Mouse (Mus musculus) hindbrain, postnatal 0 days (tissue): ENCODE results near the gene Parp1. TPM values are rescaled to one million over a fixed set of nuclear protein-coding genes. Genes with fewer than 3 reads are reported as not detected.
A peak's percentile ranks its signal among the peaks of the same experiment; 100 is the strongest.

Experiments
- ATAC-seq: fragments of 200-750 bp; cut with Nextera tagmentation; 2 replicates; pipeline ENCODE4 v1.8.0; 2017; ENCODE audit warnings: mild to moderate bottlenecking, moderate TSS enrichment, moderate library complexity
- DNase-seq: peaks from one replicate; pipeline ENCODE4 v3.0.0-alpha.2; 2015; ENCODE audit warnings: low spot score
- H3K27ac ChIP-seq: fragments of 300-500 bp; sonication (generic); 2 replicates; pipeline ENCODE4 v1.5.1; 2014; ENCODE audit warnings: mild to moderate bottlenecking
- H3K27me3 ChIP-seq: fragments of 300-500 bp; sonication (generic); 2 replicates; pipeline ENCODE4 v1.6.1; 2014; ENCODE audit warnings: low read length, mixed read lengths; ENCODE audit not compliant: insufficient read depth
- H3K36me3 ChIP-seq: fragments of 300-500 bp; sonication (generic); 2 replicates; pipeline ENCODE4 v1.6.1; 2014; ENCODE audit warnings: low read length, mixed read lengths; ENCODE audit not compliant: insufficient read depth
- H3K4me1 ChIP-seq: fragments of 300-500 bp; sonication (generic); 2 replicates; pipeline ENCODE4 v1.6.1; 2014; ENCODE audit warnings: antibody characterized with exemption, low read length, mixed read lengths; ENCODE audit not compliant: insufficient read depth
- H3K4me2 ChIP-seq: fragments of 300-500 bp; sonication (generic); 2 replicates; pipeline ENCODE4 v1.6.1; 2014; ENCODE audit warnings: low read depth, mild to moderate bottlenecking, low read length, moderate library complexity, mixed read lengths
- H3K4me3 ChIP-seq: fragments of 300-500 bp; sonication (generic); 2 replicates; pipeline ENCODE4 v1.5.1; 2014; ENCODE audit warnings: low read length
- H3K9ac ChIP-seq: fragments of 300-500 bp; sonication (generic); replicated peaks from 2 replicates; pipeline ENCODE4 v1.6.1; 2014; ENCODE audit warnings: mild to moderate bottlenecking, low read length, moderate library complexity, mixed read lengths
- H3K9me3 ChIP-seq: fragments of 300-500 bp; sonication (generic); 2 replicates; pipeline ENCODE4 v1.6.1; 2016; ENCODE audit warnings: low read length, mixed read lengths
- CTCF ChIP-seq: IDR thresholded peaks from 2 replicates; pipeline ENCODE4 v1.5.1; 2016; ENCODE audit warnings: antibody characterized with exemption, control low read depth, low read depth
- WGBS: fragments of 180-500 bp; shearing (Covaris S2); extraction: QIAGEN DNeasy Blood & Tissue Kit; methylation state at CpG from one replicate; pipeline ENCODE4 v1.1.7; 2014; 5-methylcytosine and 5-hydroxymethylcytosine counted together
- polyA plus RNA-seq: library from polyadenylated mRNA; unstranded; fragments of >200 nt; fragmentation: Nextera tagmentation; extraction: Ambion mirVana; gene quantifications from 2 replicates; pipeline ENCODE4 v1.2.1, GENCODE M21; 2015
- total RNA-seq: library from RNA; depleted of rRNA; stranded (reverse); fragments of >200 nt; gene quantifications from 2 replicates; pipeline ENCODE4 v1.2.3, GENCODE M21; 2014

The Parp1 gene
- total and polyA plus RNA-seq, 2 experiments from 2014 or later, result 53.4 to 76.1 TPM

GRCm38 (mm10) chr1:180530457-180531263 lies 38.1 kb upstream of the Parp1 start:
- H3K4me2 ChIP-seq, result no peak overlapping the region
- no peak for ATAC-seq
- WGBS, result 54% methylated on average over 8 of the region's 8 CpGs
- H3K9ac ChIP-seq, result no peak overlapping the region
- no peaks in the 10 kb centered on the region for H3K4me1 ChIP-seq
- H3K27me3 ChIP-seq, result no peaks in the 10 kb centered on the region
- no peak overlapping the region for H3K27ac ChIP-seq
- TF ChIP-seq CTCF, result no peak
- no peaks in the 10 kb centered on the region for H3K9me3 ChIP-seq
- no peak for DNase-seq
- H3K36me3 ChIP-seq, result no peaks in the 10 kb centered on the region
- no peak overlapping the region for H3K4me3 ChIP-seq

- H3K4me1 ChIP-seq, result no peaks in the 10 kb centered on the region
- no peak overlapping the region for H3K4me3 ChIP-seq
- no peak overlapping the region for H3K9ac ChIP-seq
- no peaks in the 10 kb centered on the region for H3K9me3 ChIP-seq
- ATAC-seq, result no peak
- TF ChIP-seq CTCF, result no peak
- H3K36me3 ChIP-seq, result no peaks in the 10 kb centered on the region
- 94% methylated on average over 11 of the region's 11 CpGs for WGBS
- no peak overlapping the region for H3K4me2 ChIP-seq
- no peaks in the 10 kb centered on the region for H3K27me3 ChIP-seq
- DNase-seq, result no peak
- H3K27ac ChIP-seq, result no peak overlapping the region
These were observed 36.1 kb upstream of the Parp1 start for GRCm38 (mm10) chr1:180532671-180533070.

- no peaks in the 10 kb centered on the region for H3K9me3 ChIP-seq
- DNase-seq (no peak), ATAC-seq (no peak)
- no peak for TF ChIP-seq CTCF
- H3K4me2 ChIP-seq, result no peak overlapping the region
- 75% methylated on average over 5 of the region's 5 CpGs for WGBS
- H3K27me3 ChIP-seq, result no peaks in the 10 kb centered on the region
- no peak overlapping the region for H3K9ac ChIP-seq
- H3K4me1 ChIP-seq, result peaks cover 2% of the 10 kb centered on the region; the same call in 1 of the 2 replicates
- H3K36me3 ChIP-seq, result no peaks in the 10 kb centered on the region
- H3K27ac ChIP-seq, result no peak overlapping the region
- no peak overlapping the region for H3K4me3 ChIP-seq
These were observed 32.0 kb upstream of the Parp1 start for GRCm38 (mm10) chr1:180536719-180537118.

- Histone ChIP-seq H3K36me3 (no peaks in the 10 kb centered on the region), H3K27ac (peak overlapping the region; percentile 71), H3K9me3 (no peaks in the 10 kb centered on the region), H3K27me3 (no peaks in the 10 kb centered on the region), H3K9ac (no peak overlapping the region), H3K4me2 (no peak overlapping the region), H3K4me1 (peaks cover 5% of the 10 kb centered on the region; the same call in 1 of the 2 replicates), H3K4me3 (no peak overlapping the region)
- TF ChIP-seq CTCF, result no peak
- WGBS, result 43% methylated on average over 2 of the region's 2 CpGs
- ATAC-seq (0 out of 2 replicates have a peak, but pooled peaks have one; percentile 14), DNase-seq (no peak)
These were observed 27.5 kb upstream of the Parp1 start for GRCm38 (mm10) chr1:180541251-180541650.

GRCm38 (mm10) chr1:180541883-180542711 lies 26.6 kb upstream of the Parp1 start:
- no peak for TF ChIP-seq CTCF
- Histone ChIP-seq H3K9me3 (no peaks in the 10 kb centered on the region), H3K27me3 (no peaks in the 10 kb centered on the region), H3K4me1 (peaks cover 5% of the 10 kb centered on the region; the same call in 1 of the 2 replicates), H3K4me2 (no peak overlapping the region), H3K4me3 (no peak overlapping the region), H3K36me3 (no peaks in the 10 kb centered on the region), H3K9ac (no peak overlapping the region), H3K27ac (peak overlapping the region; percentile 71)
- DNase-seq (peak; percentile 62), ATAC-seq (peak; percentile 86)
- WGBS, result 58% methylated on average over 15 of the region's 15 CpGs

- WGBS, result 81% methylated on average over 3 of the region's 3 CpGs
- ATAC-seq (no peak), DNase-seq (no peak)
- Histone ChIP-seq H3K36me3 (no peaks in the 10 kb centered on the region), H3K4me3 (no peak overlapping the region), H3K9me3 (no peaks in the 10 kb centered on the region), H3K4me2 (no peak overlapping the region), H3K4me1 (peaks cover 6% of the 10 kb centered on the region; the same call in 1 of the 2 replicates), H3K27me3 (no peaks in the 10 kb centered on the region), H3K27ac (peak overlapping the region; percentile 71; the same call in 1 of the 2 replicates), H3K9ac (no peak overlapping the region)
- no peak for TF ChIP-seq CTCF
These were observed 25.9 kb upstream of the Parp1 start for GRCm38 (mm10) chr1:180542712-180543371.
